Mouse (Mus musculus) midbrain, embryonic 13.5 days (tissue): ENCODE data around the gene Sh3pxd2a. TPM values are rescaled to one million over a fixed set of nuclear protein-coding genes. Genes with fewer than 3 reads are reported as not detected.
A peak's percentile ranks its signal among the peaks of the same experiment; 100 is the strongest.

ENCODE experiments used
- ATAC-seq: fragments of 200-750 bp; cut with Nextera tagmentation; 2 replicates; pipeline ENCODE4 v1.8.0; 2017; ENCODE audit warnings: mild to moderate bottlenecking, moderate TSS enrichment, moderate library complexity
- H3K27ac ChIP-seq: fragments of 300-500 bp; sonication (generic); 2 replicates; pipeline ENCODE4 v1.5.1; 2015; ENCODE audit warnings: inconsistent platforms, mild to moderate bottlenecking, moderate library complexity
- H3K27me3 ChIP-seq: fragments of 300-500 bp; sonication (generic); 2 replicates; pipeline ENCODE4 v1.6.1; 2015; ENCODE audit warnings: mild to moderate bottlenecking, inconsistent platforms
- H3K36me3 ChIP-seq: fragments of 300-500 bp; sonication (generic); 2 replicates; pipeline ENCODE4 v1.6.1; 2015; ENCODE audit warnings: mild to moderate bottlenecking, inconsistent platforms
- H3K4me1 ChIP-seq: fragments of 300-500 bp; sonication (generic); replicated peaks from 2 replicates; pipeline ENCODE4 v1.6.1; 2015; ENCODE audit warnings: inconsistent platforms
- H3K4me2 ChIP-seq: fragments of 300-500 bp; sonication (generic); replicated peaks from 2 replicates; pipeline ENCODE4 v1.6.1; 2015; ENCODE audit warnings: moderate library complexity, mild to moderate bottlenecking, inconsistent platforms
- H3K4me3 ChIP-seq: fragments of 300-500 bp; sonication (generic); replicated peaks from 2 replicates; pipeline ENCODE4 v1.5.1; 2015; ENCODE audit warnings: mild to moderate bottlenecking, inconsistent platforms
- H3K9ac ChIP-seq: fragments of 300-500 bp; sonication (generic); replicated peaks from 2 replicates; pipeline ENCODE4 v1.6.1; 2015; ENCODE audit warnings: mild to moderate bottlenecking, inconsistent platforms
- H3K9me3 ChIP-seq: fragments of 300-500 bp; sonication (generic); 2 replicates; pipeline ENCODE4 v1.6.1; 2016; ENCODE audit warnings: mild to moderate bottlenecking, inconsistent platforms
- WGBS: fragments of 180-500 bp; shearing (Covaris S2); methylation state at CpG from one replicate; pipeline ENCODE4 v1.1.7; 2015; 5-methylcytosine and 5-hydroxymethylcytosine counted together
- polyA plus RNA-seq: library from polyadenylated mRNA; unstranded; fragments of >200 nt; fragmentation: Nextera tagmentation; extraction: Ambion mirVana; gene quantifications from 2 replicates; pipeline ENCODE4 v1.2.1, GENCODE M21; 2015

The Sh3pxd2a gene
- polyA plus RNA-seq, 1 experiment from 2014 or later = 2.2 TPM

DNA sequence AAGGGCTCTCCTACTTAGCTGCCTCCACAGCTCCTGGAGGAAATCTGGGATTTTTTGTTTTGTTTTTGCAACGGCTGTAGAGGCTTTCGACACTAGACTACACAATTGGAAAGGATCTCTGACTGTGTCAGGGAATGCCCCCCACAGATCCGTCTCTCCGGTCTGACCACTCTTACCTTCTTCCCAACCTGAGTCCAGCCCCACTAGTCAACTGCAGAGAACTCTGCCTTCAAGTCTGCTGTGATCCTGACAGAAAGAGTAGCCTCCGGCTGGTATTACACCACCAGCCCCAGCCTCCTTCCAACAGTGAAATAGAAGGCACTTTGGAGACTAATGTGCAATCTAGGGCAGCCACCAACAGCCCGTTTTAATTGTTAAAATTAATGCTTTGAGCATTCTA, 1.5 kb downstream of the Sh3pxd2a start:
- Histone ChIP-seq H3K9me3 (no peaks in the 10 kb centered on the region), H3K9ac (no peak overlapping the region), H3K4me3 (peak overlapping the region; percentile 79), H3K4me2 (peak overlapping the region; percentile 95), H3K27ac (no peak overlapping the region), H3K27me3 (no peaks in the 10 kb centered on the region), H3K36me3 (no peaks in the 10 kb centered on the region), H3K4me1 (peaks cover 47% of the 10 kb centered on the region)
- no peak for ATAC-seq
- WGBS = 13% methylated on average over 6 of the region's 6 CpGs

DNA sequence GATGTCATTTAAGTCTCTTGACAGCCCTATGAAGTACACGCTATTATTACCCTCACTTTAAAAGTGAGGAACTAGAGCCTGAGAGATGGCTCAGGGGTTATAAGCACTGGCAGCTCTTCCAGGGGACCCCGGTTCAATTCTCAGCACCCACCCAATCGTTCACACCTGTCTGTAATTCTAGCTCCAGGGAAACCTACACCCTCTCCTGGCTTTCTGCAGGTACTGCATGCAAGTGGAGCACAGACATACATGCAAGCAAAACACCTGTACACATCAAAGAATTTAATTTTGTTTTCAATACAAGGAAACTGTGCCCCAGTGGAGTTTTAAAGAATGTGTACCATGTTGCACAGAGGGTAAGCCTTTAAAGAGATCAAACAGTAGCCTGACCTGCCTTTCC, 2.4 kb downstream of the Sh3pxd2a start:
- no peak overlapping the region for H3K4me3 ChIP-seq
- peaks cover 47% of the 10 kb centered on the region for H3K4me1 ChIP-seq
- no peaks in the 10 kb centered on the region for H3K36me3 ChIP-seq
- no peak overlapping the region for H3K27ac ChIP-seq
- H3K9ac ChIP-seq = no peak overlapping the region
- H3K4me2 ChIP-seq = 0 out of 2 replicates have a peak overlapping the region, but pooled peaks have one; percentile 95
- H3K9me3 ChIP-seq = no peaks in the 10 kb centered on the region
- no peak for ATAC-seq
- no peaks in the 10 kb centered on the region for H3K27me3 ChIP-seq
- WGBS = 98% methylated on average over 3 of the region's 3 CpGs

DNA sequence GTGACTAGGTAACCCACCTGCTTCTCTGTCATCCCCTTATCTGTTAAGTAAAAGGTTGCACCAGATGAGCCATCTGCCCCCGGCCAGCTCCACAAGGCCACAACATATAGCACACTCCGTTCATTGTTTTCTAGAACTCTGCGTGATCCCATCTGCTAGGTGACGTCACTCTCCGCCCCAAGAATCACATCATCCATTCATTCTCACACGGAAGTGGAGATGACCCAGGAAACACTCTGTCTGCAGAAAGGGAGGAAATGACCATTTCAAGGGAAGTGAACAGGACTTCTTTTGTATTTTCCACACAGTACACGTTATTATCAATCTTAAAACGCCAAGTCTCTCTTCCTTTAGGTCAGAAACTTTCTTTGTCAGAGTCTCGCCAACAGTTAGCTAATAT, 2.8 kb downstream of the Sh3pxd2a start:
- no peak overlapping the region for H3K9ac ChIP-seq
- H3K36me3 ChIP-seq = no peaks in the 10 kb centered on the region
- whole genome bisulfite sequencing = 91% methylated on average over 9 of the region's 9 CpGs
- no peaks in the 10 kb centered on the region for H3K9me3 ChIP-seq
- no peak overlapping the region for H3K4me2 ChIP-seq
- no peak for ATAC-seq
- H3K4me1 ChIP-seq = peaks cover 47% of the 10 kb centered on the region
- H3K27ac ChIP-seq = no peak overlapping the region
- no peak overlapping the region for H3K4me3 ChIP-seq
- H3K27me3 ChIP-seq = no peaks in the 10 kb centered on the region

DNA sequence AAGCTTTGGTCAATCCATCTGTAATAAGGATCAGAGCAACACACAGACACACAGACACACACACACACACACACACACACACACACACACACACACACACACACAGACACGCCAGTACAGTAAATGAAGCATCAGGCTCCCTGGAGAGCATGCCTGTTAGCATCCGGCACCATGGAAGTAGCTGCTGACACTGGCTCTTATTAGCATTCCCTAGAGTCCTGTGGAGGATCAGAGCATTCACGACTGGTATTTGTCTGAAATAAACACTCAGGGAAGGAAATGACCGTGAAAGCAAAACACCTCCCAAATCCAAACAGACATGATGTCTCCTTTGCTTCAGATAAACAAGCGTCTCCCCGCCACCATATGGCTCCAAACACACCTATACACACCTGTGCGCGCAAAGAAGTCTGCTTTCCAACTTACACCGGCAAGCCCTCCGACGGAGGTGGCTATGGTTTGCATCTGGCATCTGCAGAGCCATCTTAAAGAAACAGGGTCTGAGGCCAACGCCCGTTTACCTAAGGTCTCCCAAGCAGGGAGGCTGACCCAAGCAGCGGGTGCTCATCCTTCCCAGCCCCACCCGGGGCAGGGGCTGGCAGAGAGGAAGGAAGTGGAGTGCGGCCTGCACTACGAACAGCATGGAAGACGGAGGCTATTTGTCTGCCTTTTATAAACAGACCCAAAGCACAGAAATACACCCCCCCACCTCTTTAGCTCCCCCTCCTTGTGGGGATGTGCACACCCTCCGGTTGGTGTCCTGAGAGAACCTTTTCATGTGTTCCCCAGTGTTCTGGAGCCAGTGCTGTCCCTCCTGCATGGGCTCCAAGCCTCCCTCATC, 3.9 kb downstream of the Sh3pxd2a start:
- no peak for ATAC-seq
- Histone ChIP-seq H3K4me2 (no peak overlapping the region), H3K9me3 (no peaks in the 10 kb centered on the region), H3K4me3 (no peak overlapping the region), H3K27me3 (no peaks in the 10 kb centered on the region), H3K27ac (no peak overlapping the region), H3K36me3 (no peaks in the 10 kb centered on the region), H3K9ac (no peak overlapping the region), H3K4me1 (peaks cover 47% of the 10 kb centered on the region)
- WGBS = 70% methylated on average over 19 of the region's 19 CpGs

DNA sequence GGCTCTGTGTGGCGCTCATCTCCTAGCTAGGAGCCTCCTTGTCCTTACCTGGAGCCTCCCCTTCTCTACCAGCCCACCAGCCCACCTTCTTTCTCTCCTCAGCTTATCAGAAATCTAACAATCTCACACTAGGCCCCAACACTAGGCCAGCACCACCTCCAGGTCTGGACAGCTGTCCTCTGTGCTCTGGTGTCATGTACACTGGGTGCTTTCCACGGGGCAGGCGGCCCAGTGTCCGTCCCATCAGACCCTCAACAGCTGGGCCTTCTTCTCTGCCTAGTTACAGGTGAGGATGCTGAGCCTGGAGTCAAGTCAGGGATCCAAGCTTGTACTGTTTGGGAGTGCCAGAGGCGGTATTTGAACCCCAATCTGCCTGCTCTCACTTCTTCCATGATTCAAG, 5.0 kb downstream of the Sh3pxd2a start:
- WGBS = 93% methylated on average over 5 of the region's 5 CpGs
- no peak overlapping the region for H3K9ac ChIP-seq
- H3K4me2 ChIP-seq = no peak overlapping the region
- ATAC-seq = no peak
- no peaks in the 10 kb centered on the region for H3K27me3 ChIP-seq
- peaks cover 47% of the 10 kb centered on the region for H3K4me1 ChIP-seq
- H3K4me3 ChIP-seq = no peak overlapping the region
- H3K27ac ChIP-seq = no peak overlapping the region
- H3K36me3 ChIP-seq = no peaks in the 10 kb centered on the region
- H3K9me3 ChIP-seq = no peaks in the 10 kb centered on the region

DNA sequence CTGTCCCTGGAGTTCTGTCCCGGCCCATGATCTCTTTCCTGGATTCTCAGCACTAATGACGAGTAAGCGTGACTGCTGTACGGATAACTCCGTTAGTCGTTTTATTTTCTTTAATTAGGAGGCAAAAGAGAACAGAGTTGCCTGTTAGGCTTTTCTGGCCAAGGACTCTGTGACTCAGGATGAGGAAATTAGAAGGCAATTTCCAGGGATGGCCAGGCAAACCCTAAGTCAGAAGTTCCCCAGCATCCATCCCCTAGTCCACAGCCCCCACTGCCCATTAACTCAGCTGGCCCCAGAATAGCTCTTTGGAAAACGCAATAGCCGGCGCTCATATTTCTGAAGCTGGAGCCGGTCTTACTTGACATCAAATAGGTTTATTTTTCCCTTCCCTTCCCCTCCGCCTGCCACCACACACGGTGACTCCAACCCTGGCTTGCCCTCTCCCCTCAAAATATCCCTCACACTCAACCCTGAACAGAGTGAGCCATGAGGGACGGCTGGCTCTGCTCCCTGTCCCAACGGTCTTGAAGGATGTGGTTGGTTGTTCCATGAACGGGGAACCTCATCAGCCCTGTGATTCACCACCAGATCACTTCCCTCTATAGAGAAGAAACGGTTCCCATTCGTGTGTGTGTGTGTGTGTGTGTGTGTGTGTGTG, 5.6 kb downstream of the Sh3pxd2a start:
- Histone ChIP-seq H3K27ac (no peak overlapping the region), H3K27me3 (no peaks in the 10 kb centered on the region), H3K9me3 (no peaks in the 10 kb centered on the region), H3K9ac (no peak overlapping the region), H3K36me3 (no peaks in the 10 kb centered on the region), H3K4me3 (no peak overlapping the region), H3K4me1 (peaks cover 49% of the 10 kb centered on the region), H3K4me2 (no peak overlapping the region)
- WGBS = 76% methylated on average over 17 of the region's 17 CpGs
- no peak for ATAC-seq

DNA sequence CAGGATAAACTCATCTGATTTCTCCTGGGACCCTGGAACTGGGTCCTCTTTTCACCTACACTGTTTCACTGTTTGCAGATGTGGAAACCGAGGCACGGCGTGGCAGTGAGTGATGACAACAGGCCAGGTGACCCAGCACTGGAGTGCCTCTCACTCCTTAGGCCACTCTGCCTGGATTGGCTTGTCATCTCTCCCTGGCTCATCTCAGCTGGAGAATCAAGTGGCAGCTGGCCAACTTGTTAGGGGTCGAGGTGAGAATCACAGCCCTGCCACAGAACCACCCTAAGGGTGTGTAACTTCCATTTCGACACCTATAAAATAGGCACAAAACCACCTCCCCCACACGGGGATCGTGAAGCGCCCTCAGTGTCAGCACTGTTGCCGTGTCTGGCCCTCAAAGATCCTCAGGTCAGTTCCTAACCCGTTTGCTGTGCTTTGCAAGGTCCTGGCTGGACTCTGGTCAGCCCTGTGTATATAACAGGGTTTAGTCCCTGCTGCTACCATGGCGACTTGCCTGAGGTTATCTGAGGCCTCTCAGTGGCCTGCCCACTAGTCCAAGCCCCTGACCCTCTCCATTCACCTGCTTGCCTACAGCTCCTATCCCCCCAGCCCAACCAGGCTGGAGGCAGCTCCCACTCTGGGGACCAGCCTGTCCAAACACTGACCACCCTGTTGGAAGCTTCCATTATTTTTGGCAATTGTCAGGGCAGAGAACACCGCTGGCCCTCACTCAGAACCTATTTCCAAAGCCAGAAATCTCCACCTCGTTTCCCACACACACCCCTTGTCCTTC, 6.3 kb downstream of the Sh3pxd2a start:
- 0 out of 2 replicates have a peak, but pooled peaks cover 2% of the 10 kb centered on the region for H3K27me3 ChIP-seq
- H3K4me1 ChIP-seq = peaks cover 46% of the 10 kb centered on the region
- no peak overlapping the region for H3K27ac ChIP-seq
- H3K9me3 ChIP-seq = no peaks in the 10 kb centered on the region
- 72% methylated on average over 13 of the region's 13 CpGs for WGBS
- ATAC-seq = no peak
- no peaks in the 10 kb centered on the region for H3K36me3 ChIP-seq
- H3K4me3 ChIP-seq = no peak overlapping the region
- no peak overlapping the region for H3K4me2 ChIP-seq
- no peak overlapping the region for H3K9ac ChIP-seq

DNA sequence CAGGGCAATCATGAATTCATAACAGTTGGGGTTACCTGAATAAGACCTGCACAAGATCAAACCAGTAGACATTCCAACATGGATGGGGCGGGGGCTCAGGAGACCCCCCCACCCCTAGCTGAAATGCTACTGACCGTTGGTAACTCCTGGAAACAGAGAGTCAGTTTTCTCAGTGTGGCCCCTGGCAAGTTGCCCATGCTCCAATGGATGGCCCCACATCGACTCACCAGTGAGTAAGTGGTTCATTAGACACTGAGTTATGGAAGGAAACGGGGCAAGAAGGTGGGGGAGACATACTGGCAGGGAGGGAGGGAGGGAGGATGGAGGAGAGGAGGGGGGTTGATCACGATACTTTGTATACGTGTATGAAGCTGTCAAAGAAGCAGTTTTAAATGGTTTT, 8.2 kb downstream of the Sh3pxd2a start:
- Histone ChIP-seq H3K4me3 (no peak overlapping the region), H3K4me2 (no peak overlapping the region), H3K36me3 (no peaks in the 10 kb centered on the region), H3K9ac (no peak overlapping the region), H3K27ac (no peak overlapping the region), H3K4me1 (peaks cover 40% of the 10 kb centered on the region), H3K9me3 (no peaks in the 10 kb centered on the region), H3K27me3 (peaks cover 6% of the 10 kb centered on the region; the same call in 1 of the 2 replicates)
- no peak for ATAC-seq
- 70% methylated on average over 6 of the region's 6 CpGs for WGBS

DNA sequence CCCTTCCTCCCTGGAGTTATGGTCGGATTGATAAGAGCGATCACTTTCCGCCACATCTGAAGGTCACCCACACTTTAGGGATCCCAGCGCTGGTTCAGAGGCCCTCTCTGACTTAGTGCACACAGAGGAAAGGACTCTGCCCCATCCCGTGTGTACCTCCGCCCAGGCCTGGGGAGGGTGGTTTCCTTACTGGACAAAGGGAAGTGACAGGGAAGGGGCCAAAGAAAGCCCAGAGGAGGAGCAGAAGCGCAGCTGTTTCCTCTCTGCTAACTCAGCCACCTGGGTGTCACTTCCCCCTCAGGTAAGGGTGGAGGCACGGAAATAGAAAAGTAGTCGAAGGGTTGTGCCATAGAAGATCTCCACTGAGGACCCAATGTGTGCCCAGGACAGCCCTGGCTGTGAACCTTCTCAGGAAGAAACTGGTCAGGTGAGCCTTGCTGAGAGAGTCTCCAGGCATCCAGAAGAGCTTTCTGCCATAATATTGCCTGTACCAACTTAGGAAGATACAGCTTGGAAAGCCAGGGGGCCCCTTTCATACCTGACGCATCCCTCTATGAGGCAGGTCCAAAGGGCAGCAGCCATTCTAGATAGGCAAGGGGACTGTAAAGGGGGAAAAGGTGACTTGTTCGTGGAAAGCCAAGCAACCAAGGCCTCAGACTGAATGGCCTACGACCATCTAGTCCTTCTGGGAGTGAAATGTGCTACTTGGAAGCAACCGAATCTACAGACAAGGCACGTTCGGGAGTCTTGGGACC, 9.0 kb downstream of the Sh3pxd2a start:
- H3K9ac ChIP-seq = no peak overlapping the region
- no peak overlapping the region for H3K27ac ChIP-seq
- no peak overlapping the region for H3K4me3 ChIP-seq
- no peak for ATAC-seq
- no peaks in the 10 kb centered on the region for H3K36me3 ChIP-seq
- H3K9me3 ChIP-seq = no peaks in the 10 kb centered on the region
- WGBS = 83% methylated on average over 15 of the region's 15 CpGs
- peaks cover 6% of the 10 kb centered on the region; the same call in 1 of the 2 replicates for H3K27me3 ChIP-seq
- no peak overlapping the region for H3K4me2 ChIP-seq
- H3K4me1 ChIP-seq = peaks cover 43% of the 10 kb centered on the region

DNA sequence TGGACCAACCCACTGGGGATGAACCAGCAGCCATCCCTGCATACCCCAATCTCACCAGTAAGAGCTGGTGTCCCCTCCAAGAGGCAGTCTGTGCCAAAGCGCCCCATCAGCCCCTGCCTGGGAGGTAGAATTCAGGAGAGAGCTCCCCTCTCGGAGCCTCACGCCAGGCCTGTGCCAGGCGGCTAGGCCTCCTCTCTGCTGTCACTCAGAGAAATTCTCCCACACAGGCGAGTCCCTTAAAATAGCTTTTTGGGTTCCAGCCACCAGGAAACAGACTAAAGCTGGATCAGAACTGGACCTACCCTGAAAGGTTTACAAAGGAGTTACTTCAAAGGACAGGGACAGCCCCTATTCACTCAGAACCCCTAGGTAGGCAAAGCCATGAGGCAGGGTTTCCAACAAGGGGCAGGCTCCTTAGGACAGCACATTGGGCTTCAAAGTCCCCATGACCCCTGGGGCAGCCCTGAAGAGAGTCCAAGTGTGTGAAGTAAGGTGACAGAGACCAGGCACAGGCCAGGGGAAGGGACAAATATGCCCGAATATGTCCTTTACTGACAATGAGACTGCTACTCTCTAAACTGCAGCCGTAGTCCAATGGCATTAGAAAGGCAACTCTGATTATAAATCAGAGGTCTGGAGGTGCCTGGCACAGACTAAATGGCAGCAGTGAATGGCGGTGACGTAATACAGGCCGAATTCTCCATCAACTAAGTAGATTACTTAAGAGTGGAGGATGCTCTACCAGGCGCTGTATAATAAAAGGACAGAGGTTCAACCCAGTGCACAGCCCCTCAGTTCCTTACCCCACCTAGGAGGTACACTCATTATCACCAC, 9.8 kb downstream of the Sh3pxd2a start:
- Histone ChIP-seq H3K27ac (no peak overlapping the region), H3K36me3 (no peaks in the 10 kb centered on the region), H3K9ac (no peak overlapping the region), H3K9me3 (no peaks in the 10 kb centered on the region), H3K27me3 (peaks cover 6% of the 10 kb centered on the region; the same call in 1 of the 2 replicates), H3K4me2 (no peak overlapping the region), H3K4me3 (no peak overlapping the region), H3K4me1 (peaks cover 35% of the 10 kb centered on the region)
- no peak for ATAC-seq
- 75% methylated on average over 11 of the region's 11 CpGs for WGBS

DNA sequence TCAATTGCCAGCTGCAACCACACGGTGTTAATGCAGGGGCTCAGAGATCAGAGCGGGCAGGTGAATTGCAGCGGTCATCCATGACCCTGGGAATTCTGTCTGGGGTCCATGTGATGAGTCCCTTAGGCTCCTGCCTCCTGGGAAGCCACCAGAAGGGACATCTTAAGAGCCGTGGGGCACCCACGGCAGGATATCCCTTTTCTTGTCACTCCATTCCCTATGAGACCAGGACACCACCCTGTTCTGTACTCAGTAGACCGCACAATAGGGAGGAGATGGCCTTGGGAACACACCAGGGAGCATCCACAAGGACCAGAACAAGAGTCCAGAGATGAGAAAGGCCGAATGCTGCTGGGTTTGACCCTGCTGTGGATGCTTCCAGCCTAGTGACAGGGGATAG, 10.8 kb downstream of the Sh3pxd2a start:
- peaks cover 37% of the 10 kb centered on the region for H3K4me1 ChIP-seq
- no peaks in the 10 kb centered on the region for H3K9me3 ChIP-seq
- no peak for ATAC-seq
- H3K4me3 ChIP-seq = no peak overlapping the region
- H3K27ac ChIP-seq = no peak overlapping the region
- no peaks in the 10 kb centered on the region for H3K36me3 ChIP-seq
- H3K27me3 ChIP-seq = peaks cover 6% of the 10 kb centered on the region; the same call in 1 of the 2 replicates
- H3K9ac ChIP-seq = no peak overlapping the region
- H3K4me2 ChIP-seq = no peak overlapping the region
- 73% methylated on average over 7 of the region's 7 CpGs for WGBS
